Mouse (Mus musculus) bone marrow macrophage, adult 2 months (primary cell): Measurements from ENCODE around the gene Atf7. TPM values are rescaled to one million over a fixed set of nuclear protein-coding genes. Genes with fewer than 3 reads are reported as not detected.

Experiments
- H3K27ac ChIP-seq: 2 replicates; pipeline ENCODE4 v1.5.1; 2012; ENCODE audit warnings: low read depth, low read length; ENCODE audit not compliant: insufficient read depth
- H3K4me1 ChIP-seq: 2 replicates; pipeline ENCODE4 v1.6.1; 2012; ENCODE audit warnings: low read length; ENCODE audit not compliant: control insufficient read depth, insufficient read depth
- H3K4me3 ChIP-seq: 2 replicates; pipeline ENCODE4 v1.5.1; 2012; ENCODE audit warnings: mild to moderate bottlenecking, low read length, moderate library complexity; ENCODE audit not compliant: insufficient read depth
- CTCF ChIP-seq: IDR thresholded peaks from 2 replicates; pipeline ENCODE4 v1.5.1; 2012; ENCODE audit warnings: low read depth, mild to moderate bottlenecking, low read length, moderate library complexity
- POLR2A ChIP-seq: IDR thresholded peaks from 2 replicates; pipeline ENCODE4 v1.6.1; 2012; ENCODE audit warnings: mild to moderate bottlenecking, low read depth, low read length, borderline replicate concordance
- polyA plus RNA-seq: library from polyadenylated mRNA; stranded (reverse); fragments of >200 nt; gene quantifications from 2 replicates; pipeline ENCODE4 v1.2.4, GENCODE M21; 2012; ENCODE audit not compliant: missing spikeins, insufficient read depth, insufficient read length

Gene Atf7
- polyA plus RNA-seq, 1 experiment: 102 TPM

DNA sequence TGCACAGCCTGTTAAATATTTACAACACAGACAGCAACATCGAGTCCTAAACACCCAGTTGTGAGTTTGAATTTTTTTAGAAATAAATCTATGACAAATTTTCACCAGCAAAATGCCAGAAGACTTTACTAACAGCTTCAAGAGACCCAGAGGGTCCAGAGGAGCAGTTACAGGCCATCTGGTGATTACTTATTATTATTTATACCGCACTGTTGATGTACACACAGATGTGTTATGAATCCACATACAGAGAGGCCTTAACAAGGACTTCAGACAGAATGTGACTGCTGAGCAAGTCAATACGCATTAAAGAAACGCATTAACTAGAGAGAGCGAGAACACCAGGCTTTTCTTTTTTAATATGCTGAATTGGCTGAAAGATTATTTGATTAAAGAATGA is 39.8 kb downstream of the Atf7 start:
- Histone ChIP-seq H3K4me1 (no peaks in the 10 kb centered on the region), H3K27ac (no peak overlapping the region), H3K4me3 (no peak overlapping the region)
- no peak for TF ChIP-seq CTCF
- no peak for TF ChIP-seq POLR2A

DNA sequence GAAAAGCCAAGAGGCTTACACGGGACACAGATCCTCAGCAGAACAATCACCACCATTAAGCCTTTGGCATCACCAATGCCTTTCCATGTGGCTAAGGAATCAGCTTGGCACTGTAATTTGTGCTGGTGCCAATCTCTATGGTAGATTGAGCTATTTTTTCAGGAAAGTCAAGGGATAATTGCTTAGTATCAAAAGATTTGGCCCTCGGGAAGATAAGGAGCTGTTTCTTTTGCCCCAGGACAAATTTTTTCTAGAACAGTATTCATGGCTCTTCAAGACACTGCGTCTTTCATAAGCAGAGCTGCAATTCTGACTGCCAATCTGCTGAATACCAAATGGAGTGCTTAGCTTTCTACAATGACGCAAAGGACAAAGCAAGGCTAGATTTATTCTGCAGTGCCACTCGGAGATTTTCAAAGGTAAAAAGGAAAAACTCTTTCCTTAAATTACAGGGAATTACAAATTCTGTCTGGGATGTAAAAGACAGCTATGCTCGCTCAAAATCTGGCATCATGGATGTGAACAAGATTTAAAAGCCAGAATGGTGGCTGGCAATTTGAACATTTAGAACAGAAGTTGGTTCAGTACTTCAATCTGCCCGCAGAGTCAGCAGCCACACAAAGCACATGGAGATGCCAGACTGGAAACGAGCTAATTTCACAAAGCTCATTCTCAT is 41.4 kb downstream of the Atf7 start:
- no peak overlapping the region for H3K4me3 ChIP-seq
- TF ChIP-seq POLR2A (no peak), CTCF (no peak)
- no peaks in the 10 kb centered on the region for H3K4me1 ChIP-seq
- H3K27ac ChIP-seq: no peak overlapping the region

DNA sequence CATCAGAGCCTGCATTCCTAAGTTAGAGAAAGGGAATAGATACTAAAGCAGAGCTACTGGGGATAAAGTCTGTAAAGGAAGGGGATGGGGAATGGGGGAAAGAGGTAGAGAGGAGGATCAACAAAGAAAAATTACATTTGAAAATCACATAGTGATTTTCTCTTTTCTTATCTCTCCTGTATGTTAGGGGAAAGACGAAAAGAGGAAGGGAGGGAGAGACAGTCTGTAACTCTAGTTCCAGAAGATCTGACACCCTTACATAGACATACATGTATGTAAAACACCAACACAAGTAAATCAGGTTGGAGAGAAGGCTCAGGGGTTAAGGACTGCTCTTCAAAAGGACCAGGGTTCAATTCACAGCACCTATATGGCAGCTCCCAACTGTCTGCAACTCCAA is 44.1 kb downstream of the Atf7 start:
- Histone ChIP-seq H3K4me1 (no peaks in the 10 kb centered on the region), H3K27ac (no peak overlapping the region), H3K4me3 (no peak overlapping the region)
- TF ChIP-seq POLR2A (no peak), CTCF (no peak)

DNA sequence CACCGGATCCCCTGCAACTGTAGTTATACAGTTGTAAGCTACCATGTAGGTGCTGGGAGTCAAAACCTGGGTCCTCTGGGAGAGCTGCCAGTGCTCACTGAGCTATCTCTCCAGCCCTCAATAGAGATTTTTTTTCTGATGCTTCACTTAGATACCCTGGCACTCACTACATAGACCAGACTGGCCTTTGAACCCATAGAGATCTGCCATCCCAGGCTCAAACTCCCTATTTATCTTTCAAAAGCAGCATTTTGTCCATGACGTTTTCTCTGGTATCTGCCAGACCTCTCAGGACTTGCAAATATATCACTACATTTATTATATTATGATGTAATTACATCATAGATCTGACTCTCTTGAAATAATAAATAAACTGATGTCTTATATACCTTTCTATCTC is 46.9 kb downstream of the Atf7 start:
- H3K4me3 ChIP-seq: no peak overlapping the region
- H3K4me1 ChIP-seq: no peaks in the 10 kb centered on the region
- no peak overlapping the region for H3K27ac ChIP-seq
- no peak for TF ChIP-seq POLR2A

DNA sequence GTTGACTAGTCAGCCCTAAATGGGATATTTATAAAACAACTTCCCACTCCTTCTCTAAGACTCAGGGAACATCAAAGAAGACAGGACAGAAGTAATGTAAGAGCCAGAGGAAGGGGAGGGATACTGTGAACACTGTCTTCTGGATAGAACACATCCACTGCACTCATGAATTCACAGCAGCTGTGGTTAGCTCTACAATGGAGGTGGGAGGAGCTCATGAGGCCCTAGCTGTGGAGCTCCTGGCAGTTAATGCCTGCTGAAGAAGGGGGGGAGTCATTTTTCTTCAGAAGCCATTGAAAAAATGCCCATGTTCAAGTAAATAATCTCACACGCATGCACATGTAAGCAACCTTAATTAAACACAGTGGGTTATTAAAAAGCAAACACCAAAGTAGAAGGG is 48.3 kb downstream of the Atf7 start:
- Histone ChIP-seq H3K4me1 (no peaks in the 10 kb centered on the region), H3K27ac (no peak overlapping the region), H3K4me3 (no peak overlapping the region)
- no peak for TF ChIP-seq CTCF
- TF ChIP-seq POLR2A: no peak

DNA sequence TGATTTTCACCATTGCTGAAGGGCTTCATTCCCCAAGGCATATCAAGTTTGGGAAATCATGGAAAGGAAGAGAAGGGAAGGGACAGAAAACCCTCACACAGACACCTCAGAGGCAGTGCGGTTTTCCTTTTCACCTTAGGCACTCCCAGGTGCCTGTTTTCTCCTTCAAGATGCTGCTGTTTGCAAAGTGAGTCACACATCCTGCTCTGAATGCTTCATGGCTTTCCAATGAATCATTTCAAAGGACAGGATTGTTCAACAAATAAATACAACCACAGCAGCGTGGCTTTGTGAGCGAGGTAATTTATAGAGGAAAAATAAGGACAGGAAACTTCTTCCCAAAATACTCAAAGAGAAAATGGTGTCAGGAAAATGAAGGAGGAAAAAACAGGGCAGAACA is 53.2 kb downstream of the Atf7 start:
- TF ChIP-seq CTCF: no peak
- TF ChIP-seq POLR2A: no peak
- Histone ChIP-seq H3K27ac (no peak overlapping the region), H3K4me3 (no peak overlapping the region), H3K4me1 (no peaks in the 10 kb centered on the region)

DNA sequence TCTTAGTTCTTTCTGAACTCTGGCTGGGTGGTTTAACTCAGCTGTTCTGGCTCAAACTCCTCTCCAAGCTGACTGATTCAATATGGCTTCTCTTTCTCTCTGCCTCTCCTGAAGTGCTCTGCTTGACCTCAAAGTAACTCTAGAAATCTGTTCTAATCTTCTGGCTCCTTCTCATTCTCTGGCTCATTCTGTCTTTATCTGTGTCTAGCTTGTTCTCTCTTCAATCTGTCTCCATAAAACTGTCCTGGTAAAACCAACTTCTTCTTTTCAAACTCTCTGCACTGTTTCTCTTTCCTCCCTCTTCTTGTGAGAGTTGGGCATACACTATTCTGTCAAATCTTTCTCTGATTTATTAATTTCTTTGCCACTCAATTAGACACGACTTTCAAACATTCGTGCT is 57.4 kb downstream of the Atf7 start:
- TF ChIP-seq CTCF: no peak
- TF ChIP-seq POLR2A: no peak
- Histone ChIP-seq H3K27ac (no peak overlapping the region), H3K4me1 (0 out of 2 replicates have a peak, but pooled peaks cover 2% of the 10 kb centered on the region)

DNA sequence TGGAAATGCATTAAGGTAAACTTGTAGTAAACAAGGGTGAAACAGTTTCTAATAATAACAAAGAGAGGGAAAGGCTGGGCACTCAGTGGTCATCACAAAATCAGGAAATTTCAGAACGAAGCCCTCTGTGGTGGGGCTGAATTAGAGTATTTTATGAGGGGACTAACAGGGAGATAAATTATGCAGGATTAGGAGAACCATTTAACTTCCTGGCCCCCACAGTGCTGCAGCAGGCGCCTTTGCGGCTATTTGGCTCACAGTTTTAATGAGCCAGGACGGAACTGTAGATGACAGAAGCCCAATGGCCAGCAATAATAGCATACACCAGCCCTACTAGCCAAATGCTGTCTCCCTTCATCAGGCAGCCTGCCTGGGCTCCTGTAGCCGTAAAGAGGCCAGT is 61.6 kb downstream of the Atf7 start:
- Histone ChIP-seq H3K27ac (no peak overlapping the region), H3K4me3 (no peak overlapping the region), H3K4me1 (0 out of 2 replicates have a peak, but pooled peaks cover 2% of the 10 kb centered on the region)
- TF ChIP-seq POLR2A (no peak), CTCF (no peak)

More for the DNA sequence above, 57.4 kb downstream of the Atf7 start:
- H3K4me3 ChIP-seq: no peak overlapping the region

DNA sequence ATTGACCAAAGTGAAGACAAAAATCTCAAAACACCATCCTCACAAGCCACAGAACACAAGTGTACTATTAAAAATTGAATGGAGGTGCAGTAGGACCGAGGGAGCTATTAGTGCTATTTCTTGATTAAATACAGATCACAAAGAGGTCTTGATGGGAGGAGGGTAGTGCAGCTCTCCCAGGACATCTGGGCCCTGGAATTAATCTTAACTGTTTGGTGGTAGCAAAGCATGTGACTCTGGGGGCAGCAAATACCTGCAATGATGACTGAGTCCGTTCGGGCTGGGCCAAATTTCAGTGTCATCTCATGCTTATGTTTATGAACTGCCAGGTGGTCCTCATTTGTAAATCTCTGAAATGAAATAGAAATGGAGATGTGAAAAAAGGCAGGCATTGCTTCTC is 62.2 kb downstream of the Atf7 start:
- TF ChIP-seq CTCF (no peak), POLR2A (no peak)
- Histone ChIP-seq H3K4me3 (no peak overlapping the region), H3K4me1 (0 out of 2 replicates have a peak, but pooled peaks cover 2% of the 10 kb centered on the region), H3K27ac (no peak overlapping the region)

DNA sequence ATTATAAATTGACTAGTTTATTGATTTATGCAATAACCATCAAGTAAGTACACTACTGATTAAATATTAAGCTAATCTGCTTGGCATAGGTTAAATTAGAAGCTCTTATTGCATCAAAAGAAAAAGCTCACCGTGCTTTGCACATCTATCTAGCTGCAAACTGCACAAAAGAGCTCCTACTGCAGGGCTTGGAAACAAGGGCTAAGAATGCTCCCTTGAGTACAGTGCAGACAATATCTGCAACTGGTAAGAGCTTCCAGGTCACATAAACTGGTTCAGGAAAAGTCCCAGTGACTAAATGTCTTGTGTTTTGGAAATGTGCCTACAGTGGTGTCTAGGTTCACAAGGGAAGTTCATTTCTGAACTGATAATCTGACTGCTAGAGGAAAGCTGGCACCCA is 62.8 kb downstream of the Atf7 start:
- no peak for TF ChIP-seq CTCF
- no peak for TF ChIP-seq POLR2A
- Histone ChIP-seq H3K4me3 (no peak overlapping the region), H3K27ac (no peak overlapping the region), H3K4me1 (0 out of 2 replicates have a peak, but pooled peaks cover 2% of the 10 kb centered on the region)

DNA sequence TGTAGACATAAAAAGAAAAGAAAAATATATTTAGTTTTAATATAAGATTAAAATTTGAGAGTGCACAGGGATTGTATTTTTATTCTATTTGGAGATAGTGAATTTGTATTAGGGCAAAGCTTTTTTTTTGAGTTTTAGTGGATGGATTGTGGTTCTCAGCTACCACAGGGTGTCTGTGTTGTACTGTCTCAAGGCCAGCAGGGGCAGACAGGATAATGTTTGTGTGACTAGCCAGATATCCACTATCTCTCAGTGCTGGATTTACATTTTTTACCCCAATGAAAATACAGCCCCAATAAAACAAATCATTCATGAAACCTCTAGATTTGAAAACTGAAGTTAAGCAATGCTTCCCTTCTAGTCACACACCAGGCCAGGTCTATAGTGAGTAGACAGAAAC is 67.7 kb downstream of the Atf7 start:
- TF ChIP-seq CTCF (no peak), POLR2A (no peak)
- Histone ChIP-seq H3K27ac (no peak overlapping the region), H3K4me3 (no peak overlapping the region), H3K4me1 (no peaks in the 10 kb centered on the region)
